Mouse (Mus musculus) MEL (cell line): ENCODE measurements around the gene Anxa4. TPM values are rescaled to one million over a fixed set of nuclear protein-coding genes. Genes with fewer than 3 reads are reported as not detected.

Experiments
- DNase-seq: peaks from one replicate; pipeline ENCODE4 v3.0.0; 2011; ENCODE audit warnings: low read depth, low spot score
- H3K27ac ChIP-seq: 2 replicates; pipeline ENCODE4 v1.5.1; 2012; ENCODE audit warnings: low read depth, mild to moderate bottlenecking, control low read depth, low read length, moderate library complexity; ENCODE audit not compliant: control insufficient read depth
- H3K27me3 ChIP-seq, 2 experiments: fragments of 150-350 bp in 1 of 2; sonication (generic) in 1 of 2; 2 replicates each; pipeline ENCODE4 v1.6.1; 2012; ENCODE audit warnings: low read length in 2 of 2, mild to moderate bottlenecking in 2 of 2, improper control_type of control experiment in 1 of 2, moderate library complexity in 1 of 2; ENCODE audit not compliant: insufficient read depth in 2 of 2, control insufficient read depth in 1 of 2
- H3K36me3 ChIP-seq, 2 experiments: 2 replicates each; pipeline ENCODE4 v1.6.1; 2012 to 2014; ENCODE audit warnings: low read length in 2 of 2, improper control_type of control experiment in 1 of 2, inconsistent platforms in 1 of 2, mild to moderate bottlenecking in 1 of 2; ENCODE audit not compliant: insufficient read depth in 2 of 2, control insufficient read depth in 1 of 2
- H3K4me1 ChIP-seq, 2 experiments: fragments of 150-350 bp in 1 of 2; sonication (generic) in 1 of 2; 2 replicates each; pipeline ENCODE4 v1.6.1; 2012; ENCODE audit warnings: low read length in 2 of 2, improper control_type of control experiment in 1 of 2, mild to moderate bottlenecking in 1 of 2; ENCODE audit not compliant: insufficient read depth in 2 of 2, control insufficient read depth in 1 of 2
- H3K4me3 ChIP-seq, 2 experiments: fragments of 150-350 bp in 1 of 2; sonication (generic) in 1 of 2; 2 replicates each; pipeline ENCODE4 v1.5.1; 2012; ENCODE audit warnings: low read depth in 2 of 2, low read length in 2 of 2, mild to moderate bottlenecking in 2 of 2, moderate library complexity in 2 of 2, control low read depth in 1 of 2, improper control_type of control experiment in 1 of 2; ENCODE audit not compliant: control insufficient read depth in 1 of 2, insufficient read depth in 1 of 2
- H3K79me2 ChIP-seq: 2 replicates; pipeline ENCODE4 v1.6.1; 2012; ENCODE audit warnings: mild to moderate bottlenecking, low read length, moderate library complexity; ENCODE audit not compliant: control insufficient read depth, poor library complexity, insufficient read depth
- H3K9ac ChIP-seq: 2 replicates; pipeline ENCODE4 v1.6.1; 2012; ENCODE audit warnings: low read depth, mild to moderate bottlenecking, control low read depth, low read length, moderate library complexity; ENCODE audit not compliant: control insufficient read depth, poor library complexity, severe bottlenecking
- H3K9me3 ChIP-seq: fragments of 150-350 bp; sonication (generic); replicated peaks from 2 replicates; pipeline ENCODE4 v1.6.1; 2012; ENCODE audit warnings: mild to moderate bottlenecking, low read length, improper control_type of control experiment, moderate library complexity; ENCODE audit not compliant: insufficient read depth
- BHLHE40 ChIP-seq: IDR thresholded peaks from 2 replicates; pipeline ENCODE4 v1.6.1; 2012; ENCODE audit warnings: low read depth, mild to moderate bottlenecking, inconsistent platforms, low read length, improper control_type of control experiment, borderline replicate concordance
- CHD1 ChIP-seq: IDR thresholded peaks from 2 replicates; pipeline ENCODE4 v1.6.1; 2012; ENCODE audit warnings: low read depth, mild to moderate bottlenecking, inconsistent platforms, low read length, improper control_type of control experiment
- CHD2 ChIP-seq: IDR thresholded peaks from 2 replicates; pipeline ENCODE4 v1.6.1; 2011; ENCODE audit warnings: low read length, improper control_type of control experiment
- CTCF ChIP-seq, 3 experiments: IDR thresholded peaks in 2 of 3; conservative IDR thresholded peaks in 1 of 3; 2 replicates each; pipeline ENCODE4 v1.5.1; 2011 to 2012; ENCODE audit warnings: low read length in 3 of 3, low read depth in 2 of 3, mild to moderate bottlenecking in 2 of 3, improper control_type of control experiment in 1 of 3, inconsistent platforms in 1 of 3, mixed read lengths in 1 of 3, moderate library complexity in 1 of 3; ENCODE audit not compliant: control insufficient read depth in 1 of 3, insufficient read depth in 1 of 3, poor library complexity in 1 of 3, severe bottlenecking in 1 of 3
- E2F4 ChIP-seq: IDR thresholded peaks from 2 replicates; pipeline ENCODE4 v1.6.1; 2011; ENCODE audit warnings: low read depth, low read length, improper control_type of control experiment, borderline replicate concordance
- ELF1 ChIP-seq: IDR thresholded peaks from 2 replicates; pipeline ENCODE4 v1.6.1; 2014; ENCODE audit warnings: low read depth, mild to moderate bottlenecking, inconsistent platforms, low read length, improper control_type of control experiment, moderate library complexity
- EP300 ChIP-seq, 2 experiments: IDR thresholded peaks; 2 replicates each; pipeline ENCODE4 v1.6.1; 2011; ENCODE audit warnings: improper control_type of control experiment in 2 of 2, low read length in 2 of 2, low read depth in 1 of 2, mild to moderate bottlenecking in 1 of 2
- ETS1 ChIP-seq: IDR thresholded peaks from 2 replicates; pipeline ENCODE4 v1.6.1; 2012; ENCODE audit warnings: low read depth, mild to moderate bottlenecking, inconsistent platforms, low read length, improper control_type of control experiment, moderate library complexity
- GABPA ChIP-seq: IDR thresholded peaks from 2 replicates; pipeline ENCODE4 v1.6.1; 2012; ENCODE audit warnings: low read depth, mild to moderate bottlenecking, inconsistent platforms, low read length, improper control_type of control experiment, moderate library complexity
- GATA1 ChIP-seq: IDR thresholded peaks from 2 replicates; pipeline ENCODE4 v1.6.1; 2011; ENCODE audit warnings: low read depth, low read length, improper control_type of control experiment
- HCFC1 ChIP-seq: IDR thresholded peaks from 2 replicates; pipeline ENCODE4 v1.6.1; 2012; ENCODE audit warnings: low read depth, mild to moderate bottlenecking, inconsistent platforms, low read length, improper control_type of control experiment, moderate library complexity
- JUND ChIP-seq: IDR thresholded peaks from 2 replicates; pipeline ENCODE4 v1.6.1; 2011; ENCODE audit warnings: low read depth, mild to moderate bottlenecking, improper control_type of control experiment, low read length
- MAX ChIP-seq: IDR thresholded peaks from 2 replicates; pipeline ENCODE4 v1.6.1; 2011; ENCODE audit warnings: low read length, improper control_type of control experiment
- MAZ ChIP-seq: IDR thresholded peaks from 2 replicates; pipeline ENCODE4 v1.6.1; 2012; ENCODE audit warnings: low read depth, mild to moderate bottlenecking, inconsistent platforms, low read length, improper control_type of control experiment
- MEF2A ChIP-seq: IDR thresholded peaks from 2 replicates; pipeline ENCODE4 v1.6.1; 2014; ENCODE audit warnings: low read depth, mild to moderate bottlenecking, inconsistent platforms, low read length, improper control_type of control experiment; ENCODE audit not compliant: poor library complexity, insufficient replicate concordance, severe bottlenecking; ENCODE audit errors: extremely low read depth
- MXI1 ChIP-seq: IDR thresholded peaks from 2 replicates; pipeline ENCODE4 v1.6.1; 2011; ENCODE audit warnings: mild to moderate bottlenecking, low read depth, low read length, improper control_type of control experiment
- MYB ChIP-seq: IDR thresholded peaks from 2 replicates; pipeline ENCODE4 v1.6.1; 2011; ENCODE audit warnings: mild to moderate bottlenecking, low read depth, low read length, improper control_type of control experiment
- MYC ChIP-seq: IDR thresholded peaks from 2 replicates; pipeline ENCODE4 v1.6.1; 2011; ENCODE audit warnings: low read depth, mild to moderate bottlenecking, low read length, improper control_type of control experiment, moderate library complexity
- NELFE ChIP-seq: IDR thresholded peaks from 2 replicates; pipeline ENCODE4 v1.6.1; 2011; ENCODE audit warnings: low read depth, low read length, improper control_type of control experiment
- NRF1 ChIP-seq: IDR thresholded peaks from 2 replicates; pipeline ENCODE4 v1.6.1; 2014; ENCODE audit warnings: low read depth, mild to moderate bottlenecking, inconsistent platforms, low read length, improper control_type of control experiment, moderate library complexity; ENCODE audit not compliant: poor library complexity, insufficient read depth, severe bottlenecking
- POLR2A ChIP-seq, 2 experiments: IDR thresholded peaks; 2 replicates each; pipeline ENCODE4 v1.6.1; 2011 to 2012; ENCODE audit warnings: low read length in 2 of 2, mild to moderate bottlenecking in 2 of 2, control low read depth in 1 of 2, improper control_type of control experiment in 1 of 2, low read depth in 1 of 2, moderate library complexity in 1 of 2; ENCODE audit not compliant: control insufficient read depth in 1 of 2, insufficient read depth in 1 of 2, poor library complexity in 1 of 2
- POLR2AphosphoS2 ChIP-seq: IDR thresholded peaks from 2 replicates; pipeline ENCODE4 v1.6.1; 2011; ENCODE audit warnings: low read length, improper control_type of control experiment
- POLR2AphosphoS5 ChIP-seq: IDR thresholded peaks from 2 replicates; pipeline ENCODE4 v1.6.1; 2012; ENCODE audit warnings: low read depth, borderline replicate concordance, mild to moderate bottlenecking, inconsistent platforms, low read length, moderate library complexity, mixed read lengths
- RAD21 ChIP-seq: IDR thresholded peaks from 2 replicates; pipeline ENCODE4 v1.6.1; 2011; ENCODE audit warnings: mild to moderate bottlenecking, low read depth, low read length, improper control_type of control experiment
- RCOR1 ChIP-seq: IDR thresholded peaks from 2 replicates; pipeline ENCODE4 v1.6.1; 2012; ENCODE audit warnings: low read depth, mild to moderate bottlenecking, inconsistent platforms, low read length, improper control_type of control experiment
- SIN3A ChIP-seq: IDR thresholded peaks from 2 replicates; pipeline ENCODE4 v1.6.1; 2012; ENCODE audit warnings: low read length, improper control_type of control experiment, inconsistent platforms
- TAL1 ChIP-seq: IDR thresholded peaks from 2 replicates; pipeline ENCODE4 v1.6.1; 2012; ENCODE audit warnings: mild to moderate bottlenecking, inconsistent platforms, low read length, moderate library complexity, mixed read lengths
- TBP ChIP-seq: IDR thresholded peaks from 2 replicates; pipeline ENCODE4 v1.8.0; 2011; ENCODE audit warnings: low read depth, low read length, improper control_type of control experiment
- TCF12 ChIP-seq: IDR thresholded peaks from 2 replicates; pipeline ENCODE4 v1.6.1; 2014; ENCODE audit warnings: low read depth, mild to moderate bottlenecking, inconsistent platforms, low read length, improper control_type of control experiment, moderate library complexity
- UBTF ChIP-seq: IDR thresholded peaks from 2 replicates; pipeline ENCODE4 v1.6.1; 2012; ENCODE audit warnings: low read depth, mild to moderate bottlenecking, inconsistent platforms, low read length, improper control_type of control experiment, moderate library complexity, borderline replicate concordance; ENCODE audit not compliant: insufficient read depth
- USF1 ChIP-seq: IDR thresholded peaks from 2 replicates; pipeline ENCODE4 v1.6.1; 2014; ENCODE audit warnings: low read depth, mild to moderate bottlenecking, inconsistent platforms, low read length, improper control_type of control experiment, moderate library complexity
- ZMIZ1 ChIP-seq: IDR thresholded peaks from 2 replicates; pipeline ENCODE4 v1.6.1; 2012; ENCODE audit warnings: low read depth, mild to moderate bottlenecking, inconsistent platforms, low read length, improper control_type of control experiment, moderate library complexity
- polyA plus RNA-seq, 2 experiments: library from polyadenylated mRNA; stranded (reverse) in 1 of 2; unstranded in 1 of 2; fragments of >175 nt in 1 of 2; fragments of >200 nt in 1 of 2; gene quantifications; 2 replicates each; pipeline versions ENCODE4 v1.2.1 to v1.2.4; 2012; ENCODE audit warnings: low replicate concordance in 2 of 2, low read depth in 1 of 2; ENCODE audit not compliant: insufficient read length in 2 of 2, insufficient read depth in 1 of 2, missing spikeins in 1 of 2
- total RNA-seq: library from RNA; depleted of rRNA; stranded (reverse); fragments of 300-350 nt; gene quantifications from 2 replicates; pipeline ENCODE4 v1.2.3, GENCODE M21; 2012

Anxa4 gene
- total and polyA plus RNA-seq, 3 experiments, result 31.1 to 176 (median 53.6) TPM

GRCm38 (mm10) chr6:86790351-86790943 is 2.9 kb downstream of the Anxa4 start:
- TF ChIP-seq MYC (0 out of 2 replicates have a peak, but pooled peaks have one; percentile 33), SIN3A (peak; percentile 77), MEF2A (no peak), CTCF (IDR thresholded peaks at IDR 0.05 in 2 of 3, conservative IDR thresholded peaks at IDR 0.05 in 1 of 3; ENCODE audit: control insufficient read depth in 1 of 3, insufficient read depth in 1 of 3, low read depth in 2 of 3, low read length in 3 of 3, poor library complexity in 1 of 3, severe bottlenecking in 1 of 3) (no peak), ZMIZ1 (no peak), RAD21 (no peak), HCFC1 (0 out of 2 replicates have a peak, but pooled peaks have one; percentile 48), POLR2AphosphoS5 (no peak), MYB (no peak), USF1 (0 out of 2 replicates have a peak, but pooled peaks have one; percentile 15), UBTF (no peak), POLR2AphosphoS2 (no peak), TAL1 (no peak), TBP (no peak), CHD2 (no peak), CHD1 (no peak), NELFE (no peak), GABPA (no peak), MXI1 (0 out of 2 replicates have a peak, but pooled peaks have one; percentile 66), JUND (no peak), E2F4 (no peak), TCF12 (no peak), MAX (peak; percentile 73), RCOR1 (peak; percentile 49; the same call in 1 of the 2 replicates), ELF1 (peak; percentile 21; the same call in 1 of the 2 replicates), MAZ (peak; percentile 45; the same call in 1 of the 2 replicates), BHLHE40 (no peak), EP300 (IDR thresholded peaks at IDR 0.05; ENCODE audit: low read depth in 1 of 2, low read length in 2 of 2) (peak; percentile 56 to 60), GATA1 (0 out of 2 replicates have a peak, but pooled peaks have one; percentile 17), POLR2A (IDR thresholded peaks at IDR 0.05; ENCODE audit: control insufficient read depth in 1 of 2, insufficient read depth in 1 of 2, low read depth in 1 of 2, low read length in 2 of 2, poor library complexity in 1 of 2) (no peak), ETS1 (peak; percentile 45), NRF1 (no peak)
- TF ChIP-seq, all 39 proteins: peak for 12
- Histone ChIP-seq H3K79me2 (no peaks in the 10 kb centered on the region; the same call in 1 of the 2 replicates), H3K9ac (peak overlapping the region; percentile 11), H3K27ac (peak overlapping the region; percentile 64), H3K27me3 (no peaks in the 10 kb centered on the region), H3K9me3 (no peaks in the 10 kb centered on the region), H3K36me3 (peaks cover 0 to 12% of the 10 kb centered on the region in 2 experiments; a peak in 2 of 4 replicates), H3K4me1 (peaks cover 19 to 26% of the 10 kb centered on the region in 2 experiments), H3K4me3 (peak overlapping the region; percentile 0 to 38; a peak in 3 of 4 replicates)
- DNase-seq, result peak; percentile 85
